Mouse (Mus musculus) ovary, postnatal 14 days (tissue): ENCODE data around the gene Ick.
A peak's percentile ranks its signal among the peaks of the same experiment; 100 is the strongest.
"Not testable (repeated sequence)": the region's sequence is repeated elsewhere in the genome, so short reads cannot be mapped to it uniquely, and the experiment has no call there.

ENCODE experiments used
- DNase-seq: peaks from one replicate; pipeline ENCODE4 v3.0.0; 2022; ENCODE audit warnings: low spot score

The Ick gene

DNA sequence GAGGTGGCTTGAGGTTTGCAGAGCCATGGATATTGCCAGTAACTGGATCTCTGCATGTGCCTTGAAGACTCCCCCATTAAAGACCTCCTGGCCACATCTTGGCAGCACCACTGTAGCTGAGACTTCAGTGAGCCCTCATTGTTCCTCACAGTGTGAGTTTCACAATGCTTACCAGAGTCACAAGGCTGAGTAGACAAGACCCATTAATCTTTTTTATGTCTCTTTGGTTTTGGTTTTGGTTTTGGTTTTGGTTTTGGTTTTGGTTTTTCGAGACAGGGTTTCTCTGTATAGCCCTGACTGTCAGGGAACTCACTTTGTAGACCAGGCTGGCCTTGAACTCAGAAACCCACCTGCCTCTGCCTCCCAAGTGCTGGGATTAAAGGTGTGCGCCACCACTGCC is 40.8 kb downstream of the Ick start:
- DNase-seq = not testable (repeated sequence)

DNA sequence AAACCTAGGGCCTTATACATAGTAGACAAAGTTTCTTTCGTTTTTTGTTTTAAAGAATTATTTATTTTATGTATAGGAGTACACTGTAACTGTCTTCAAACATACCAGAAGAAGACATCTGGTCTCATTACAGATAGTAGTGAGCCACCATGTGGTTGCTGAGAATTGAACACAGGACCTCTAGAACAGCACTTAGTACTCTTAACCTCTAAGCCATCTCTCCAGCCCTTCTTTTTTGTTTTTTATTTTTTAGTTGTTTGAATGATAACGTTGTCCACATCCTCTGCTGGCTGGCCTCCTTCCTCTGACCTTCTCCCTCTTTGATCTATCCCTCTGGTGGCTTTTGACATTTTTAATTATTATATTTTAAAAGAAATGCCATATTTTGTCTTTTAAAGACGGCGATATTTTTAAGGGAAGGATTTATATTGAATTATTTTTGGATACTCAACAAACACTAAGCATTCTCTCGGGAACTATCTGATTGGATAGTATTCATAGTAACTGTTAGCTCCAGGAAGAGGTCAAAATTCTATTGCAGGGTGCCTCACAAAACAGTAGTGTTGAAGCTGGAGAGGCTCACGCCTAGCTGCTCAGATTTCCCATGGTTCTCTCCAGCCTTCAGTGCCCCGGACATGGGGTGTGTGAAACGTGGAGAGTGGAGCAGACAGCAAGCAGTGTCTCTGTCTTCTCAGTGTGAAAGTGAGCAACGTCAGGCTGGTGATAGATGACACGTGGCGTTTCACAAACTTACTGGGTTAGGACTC is 45.4 kb downstream of the Ick start:
- DNase-seq = no peak

DNA sequence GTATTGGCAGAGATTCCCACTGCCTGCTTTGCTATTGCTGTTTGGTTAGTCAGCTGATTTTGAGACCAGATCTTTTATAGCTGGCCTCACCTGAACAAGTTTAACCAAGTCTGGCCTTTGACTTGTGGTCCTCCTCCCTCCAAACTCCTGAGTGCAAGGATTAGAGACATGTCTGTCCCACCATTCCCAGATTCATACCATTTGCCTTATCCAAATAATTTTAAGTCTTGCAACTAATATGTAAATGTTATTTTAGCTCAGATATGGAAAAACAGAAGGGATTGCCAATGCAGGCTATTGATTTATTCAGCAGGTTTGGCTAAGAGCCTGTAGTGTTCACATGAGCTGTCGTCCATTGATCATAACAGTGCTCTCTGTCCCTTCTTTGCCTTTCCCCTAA is 48.2 kb downstream of the Ick start:
- no peak for DNase-seq

DNA sequence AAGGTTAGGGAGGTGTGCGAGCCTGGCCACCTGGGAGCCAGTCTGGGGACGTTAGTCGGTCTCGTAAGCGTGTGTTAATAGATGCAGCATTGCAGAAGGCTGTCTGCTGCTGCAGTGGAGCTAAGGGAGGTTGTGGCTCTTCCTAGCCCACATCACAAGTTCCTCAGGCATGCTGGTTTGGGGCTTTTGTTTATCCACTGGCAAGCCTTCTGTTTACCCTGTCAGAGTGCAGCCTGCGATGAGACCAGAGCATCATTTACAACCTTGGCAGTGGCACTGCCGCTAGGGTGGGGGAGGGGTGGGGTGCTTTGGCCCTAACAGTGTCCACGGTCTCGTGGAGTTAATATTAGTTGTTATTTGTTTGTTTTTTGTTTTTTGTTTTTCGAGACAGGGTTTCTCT is 54.3 kb downstream of the Ick start:
- no peak for DNase-seq

DNA sequence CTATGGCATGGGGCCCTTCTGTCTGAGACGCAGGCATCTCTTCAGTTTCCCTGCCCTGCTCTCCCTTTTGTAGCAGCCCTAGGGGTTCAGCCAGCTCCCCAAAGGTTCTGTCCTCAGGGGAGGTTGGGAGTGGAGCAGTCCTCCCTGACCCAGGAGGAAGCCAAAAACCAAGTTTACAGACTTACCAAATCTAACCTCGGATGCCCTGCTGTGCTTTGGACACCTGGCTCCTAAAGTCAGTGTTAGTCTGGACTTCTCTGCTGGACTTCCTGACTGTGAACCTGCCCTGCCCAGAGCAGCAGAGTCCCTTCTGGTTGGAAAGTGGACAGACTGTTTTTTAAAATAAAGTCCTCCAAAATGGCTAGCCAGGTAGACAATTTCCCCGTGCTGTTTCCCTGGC is 55.7 kb downstream of the Ick start:
- DNase-seq = no peak

DNA sequence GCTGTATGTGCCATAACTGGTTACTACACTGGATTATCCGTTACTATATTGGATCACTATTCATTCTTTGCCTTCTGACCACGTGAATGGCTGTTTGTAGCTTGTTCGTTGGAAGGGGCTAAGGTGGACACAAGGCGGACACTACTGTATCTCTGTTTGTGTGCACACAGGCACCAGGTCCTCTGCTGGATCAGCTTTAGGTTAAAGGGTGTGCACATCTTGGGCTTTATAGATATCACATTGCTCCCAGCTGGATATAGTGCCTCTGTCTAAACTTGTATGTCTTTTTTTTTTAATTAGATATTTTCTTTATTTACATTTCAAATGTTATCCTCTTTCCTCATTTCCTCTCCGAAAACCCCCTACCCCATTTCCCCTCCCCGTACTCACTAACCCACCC is 56.5 kb downstream of the Ick start:
- DNase-seq = no peak

DNA sequence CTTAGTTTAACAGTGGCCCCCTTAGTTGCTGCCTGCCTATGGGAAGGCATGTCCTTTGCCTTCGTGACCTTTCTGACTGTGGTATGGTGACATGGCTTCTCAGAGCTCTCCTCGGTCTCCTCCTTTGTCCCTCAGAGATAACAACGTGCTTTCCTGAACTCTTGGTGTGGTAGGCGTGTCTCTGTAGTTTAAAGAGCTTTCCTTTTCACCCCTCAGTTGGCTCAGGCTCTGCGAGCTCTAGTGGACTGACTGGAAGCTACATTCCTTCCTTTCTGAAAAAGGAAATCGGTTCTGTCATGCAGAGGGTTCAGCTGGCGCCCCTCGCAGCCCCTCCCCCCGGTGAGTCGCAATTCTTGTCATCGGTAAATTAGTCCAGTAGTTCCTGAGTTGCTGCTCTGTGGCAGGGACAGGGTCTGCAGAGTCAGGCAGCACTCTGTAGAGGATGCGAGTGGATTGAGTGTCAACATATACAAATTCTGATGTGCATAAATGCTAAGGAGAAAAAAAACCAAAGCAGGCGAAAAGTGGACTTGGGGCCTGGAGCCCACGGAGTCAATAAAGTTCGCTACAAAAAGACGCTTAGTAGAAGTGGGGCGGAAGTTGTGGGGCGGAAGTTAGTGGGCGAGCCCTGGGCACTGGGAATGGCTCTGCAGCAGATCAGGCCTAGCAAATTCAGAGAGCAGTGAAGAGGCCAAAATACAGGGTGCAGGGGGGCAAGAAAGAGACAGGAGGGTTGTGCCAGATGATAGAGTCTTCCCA is 57.9 kb downstream of the Ick start:
- no peak for DNase-seq

DNA sequence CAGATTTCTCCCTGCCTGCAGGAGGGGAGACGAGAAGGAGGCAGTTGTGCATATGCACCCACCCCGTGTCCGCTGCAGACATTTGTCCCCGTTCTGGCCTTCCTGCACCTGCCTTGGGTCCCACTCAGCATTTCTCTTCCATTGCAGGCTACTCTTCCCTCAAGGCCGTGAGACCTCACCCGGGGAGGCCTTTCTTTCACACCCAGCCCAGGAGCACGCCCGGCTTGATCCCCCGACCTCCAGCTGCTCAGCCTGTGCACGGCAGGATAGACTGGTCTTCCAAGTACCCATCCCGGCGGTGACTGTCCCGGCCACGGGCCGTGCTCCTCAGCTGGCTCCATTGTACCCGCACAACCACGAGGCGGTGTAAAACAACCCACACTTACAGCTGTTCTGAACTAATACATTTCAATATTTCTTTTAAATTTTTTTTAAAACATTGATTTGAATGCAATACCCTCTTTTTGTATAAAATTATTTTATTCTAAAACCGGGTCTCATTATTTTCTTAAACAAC is 58.5 kb downstream of the Ick start:
- no peak for DNase-seq

DNA sequence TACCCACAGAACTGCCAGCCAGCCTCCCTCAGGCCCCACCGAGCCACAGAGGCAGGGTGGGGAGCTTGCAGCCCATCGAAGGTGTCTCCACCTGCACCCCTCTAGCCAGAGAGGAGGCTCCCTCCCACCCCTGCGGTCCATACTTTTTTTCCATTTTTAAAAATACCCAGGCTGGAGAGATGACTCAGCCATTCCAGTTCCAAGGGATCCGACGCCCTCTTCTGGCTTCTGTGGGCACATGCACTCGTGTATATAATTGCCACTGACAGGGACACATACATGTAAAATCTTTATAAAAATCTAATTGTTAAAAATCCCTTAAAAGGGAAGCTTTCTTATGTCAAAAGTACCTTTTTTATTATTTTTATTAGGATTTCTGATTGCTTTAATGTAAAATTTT is 59.9 kb downstream of the Ick start:
- DNase-seq = no peak

DNA sequence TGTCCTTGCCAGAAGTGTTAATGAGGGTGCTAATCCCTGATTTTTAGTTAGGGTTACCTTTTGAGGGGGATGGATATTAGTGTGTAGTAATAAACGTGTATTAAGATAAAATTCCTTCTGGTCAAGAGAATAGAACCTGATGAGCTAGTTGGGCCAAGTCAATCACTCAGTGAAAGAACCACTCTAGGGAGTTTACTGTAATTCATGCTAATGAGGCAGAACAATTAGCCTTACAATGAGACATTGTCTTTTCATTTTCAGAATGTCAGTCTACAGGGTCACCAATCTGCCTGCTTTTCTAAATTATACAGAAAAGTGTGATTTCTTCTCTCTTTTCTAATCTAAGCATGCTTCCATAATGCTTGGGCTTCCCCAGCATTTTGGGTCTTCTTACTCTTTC is 65.0 kb downstream of the Ick start:
- no peak for DNase-seq

DNA sequence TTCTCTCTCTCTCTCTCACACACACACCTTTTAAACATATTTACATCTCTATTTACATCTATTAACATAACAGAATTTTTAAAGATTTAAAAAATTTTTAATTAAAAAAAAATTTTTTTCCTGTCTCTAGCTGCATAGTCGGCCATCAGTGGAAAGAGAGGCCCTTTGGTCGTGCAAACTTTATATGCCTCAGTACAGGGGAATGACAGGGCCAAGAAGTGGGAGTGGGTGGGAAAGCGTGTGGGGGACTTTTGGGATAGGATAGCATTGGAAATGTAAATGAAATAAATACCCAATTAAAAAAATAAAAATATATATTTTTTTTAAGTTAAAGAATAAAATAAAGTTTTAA is 65.9 kb downstream of the Ick start:
- DNase-seq = not testable (repeated sequence)

DNA sequence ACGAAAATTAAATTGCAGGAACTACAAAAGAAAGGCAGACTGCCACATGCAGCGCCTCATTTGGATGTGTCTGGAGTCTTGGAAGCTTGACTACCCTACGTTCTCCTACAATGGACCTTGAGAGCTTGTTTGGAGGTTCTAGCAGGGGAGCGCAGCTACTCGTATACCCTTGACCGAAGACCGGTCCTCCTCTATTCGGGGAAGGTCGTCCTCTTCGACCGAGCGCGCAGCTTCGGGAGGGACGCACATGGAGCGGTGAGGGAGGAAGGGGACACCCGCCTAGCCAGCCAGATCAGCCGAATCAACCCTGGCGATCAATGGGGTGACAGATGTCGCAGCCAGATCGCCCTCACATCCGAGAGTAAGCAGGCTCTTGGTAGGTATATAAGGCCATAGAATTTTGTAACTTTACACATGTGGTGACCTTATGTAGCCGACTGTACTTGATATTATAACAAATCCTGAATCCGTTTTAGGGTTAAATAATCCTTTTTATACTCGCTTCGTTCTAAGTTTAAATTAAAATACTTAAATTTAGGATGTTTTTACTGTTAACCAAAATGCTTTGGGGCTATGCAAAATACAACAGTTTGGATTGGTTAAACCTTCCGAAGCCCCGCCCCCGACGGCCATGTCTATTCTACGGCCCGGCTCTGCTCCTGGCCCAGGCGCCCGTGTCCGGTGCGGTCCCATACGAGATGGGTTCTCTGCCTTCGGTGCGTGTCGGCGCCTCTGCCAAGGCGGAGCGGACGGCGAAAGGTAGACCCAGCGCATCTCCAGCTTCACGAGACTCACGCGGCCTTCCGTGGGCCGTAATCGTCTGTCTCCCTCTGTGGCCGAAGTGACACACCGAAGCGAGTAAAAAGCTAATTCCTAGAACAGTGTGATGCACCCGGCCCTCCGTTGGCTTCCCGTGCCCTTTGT is 66.5 kb downstream of the Ick start:
- DNase-seq = peak; percentile 85

DNA sequence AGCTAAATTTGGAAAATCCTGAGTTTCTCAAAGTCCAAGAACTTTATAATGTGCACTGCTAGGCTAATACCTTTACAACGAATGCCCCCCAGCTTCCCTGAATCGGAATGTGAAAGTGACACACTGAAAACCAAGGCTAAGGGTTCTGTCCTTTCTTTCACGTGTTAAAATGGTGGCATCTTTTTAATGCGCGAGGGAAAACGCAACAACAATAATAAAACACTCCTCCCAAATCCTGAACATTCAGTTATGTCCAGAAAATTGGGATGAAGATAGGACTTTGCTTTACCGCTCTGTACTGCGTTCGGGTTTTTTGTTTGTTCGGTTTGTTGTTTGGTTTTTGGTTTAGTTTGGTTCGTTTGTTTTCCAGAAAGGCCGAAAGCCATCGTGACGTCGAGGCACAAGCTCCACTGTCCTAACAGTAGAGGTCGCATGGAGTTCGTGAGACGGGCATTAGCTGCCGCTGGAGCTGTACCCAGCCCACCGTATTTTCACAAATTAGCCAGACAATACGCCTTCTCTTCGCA is 67.3 kb downstream of the Ick start:
- peak; percentile 44 for DNase-seq

DNA sequence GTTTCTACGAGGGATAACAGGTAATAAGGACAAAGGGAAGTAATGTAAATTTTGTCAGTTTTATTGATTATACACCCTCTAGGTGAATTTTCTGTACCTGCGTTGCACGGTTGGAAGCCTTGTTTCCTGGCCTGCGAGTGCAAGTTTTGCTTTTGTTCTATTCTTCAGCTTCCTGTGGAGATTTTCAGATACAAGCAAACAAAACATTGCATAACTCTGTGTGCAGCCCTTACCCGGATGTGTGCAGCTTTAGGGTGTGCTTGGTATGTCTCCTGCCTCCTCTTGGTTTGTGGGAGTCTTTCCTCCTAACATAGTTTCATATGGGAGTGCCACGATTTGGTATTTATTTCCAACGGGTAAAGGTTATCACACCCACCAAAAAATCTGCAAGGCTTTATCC is 67.8 kb downstream of the Ick start:
- no peak for DNase-seq

DNA sequence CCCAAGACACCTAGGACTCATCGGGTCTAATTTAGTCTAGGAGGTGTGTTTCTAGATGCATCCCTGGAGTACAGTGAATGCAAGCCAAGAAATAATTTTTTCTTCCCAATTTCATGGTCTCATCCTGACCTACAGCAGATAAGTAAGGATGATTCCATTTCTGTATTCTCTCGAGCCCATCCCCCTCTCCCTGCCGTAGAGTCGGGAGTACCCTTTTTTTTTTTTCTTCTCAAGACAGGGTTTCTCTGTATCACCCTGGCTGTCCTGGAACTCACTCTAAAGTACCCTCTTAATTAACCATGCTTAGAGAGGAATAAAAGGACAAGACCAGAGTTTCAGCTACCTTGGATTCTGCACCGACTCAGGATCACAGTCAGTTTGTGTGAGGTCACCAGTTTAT is 69.2 kb downstream of the Ick start:
- DNase-seq = no peak

DNA sequence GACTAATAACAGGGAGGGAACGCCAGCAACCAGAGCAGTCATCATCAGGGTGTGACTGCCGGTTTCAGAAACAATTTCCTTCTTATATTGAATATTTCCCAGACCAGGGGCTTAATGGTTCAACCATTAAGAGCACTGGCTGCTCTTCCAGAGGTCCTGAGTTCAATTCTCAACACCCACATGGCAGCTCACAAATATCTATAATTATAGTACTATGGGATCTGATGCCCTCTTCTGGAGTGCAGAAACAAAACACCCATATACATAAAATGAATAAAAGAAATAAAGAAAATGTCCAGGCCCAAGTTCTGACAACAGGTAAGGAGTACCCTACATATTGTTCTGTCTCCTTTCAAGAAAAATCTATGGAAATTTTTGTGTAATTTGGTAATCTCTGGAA is 70.1 kb downstream of the Ick start:
- no peak for DNase-seq

DNA sequence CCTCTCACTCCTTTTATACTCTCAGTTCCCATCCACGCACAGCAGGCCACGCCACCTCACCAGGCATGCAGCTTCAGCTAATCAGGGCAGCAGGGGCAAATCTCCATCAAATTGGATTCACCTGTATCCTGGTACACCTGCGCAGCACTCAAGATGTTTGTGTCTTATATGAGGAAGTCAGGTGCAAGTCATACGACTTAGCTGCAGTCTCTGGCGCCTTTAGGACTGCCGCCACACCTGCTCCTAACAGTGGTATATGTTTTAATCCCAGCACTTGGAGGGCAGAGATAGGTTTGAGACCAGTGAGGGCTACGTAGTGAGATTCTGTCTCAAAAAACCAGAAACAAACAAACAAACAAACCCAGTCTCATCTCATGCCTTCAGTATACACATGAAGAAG is 73.5 kb downstream of the Ick start, which contains the start of gene Gsta4:
Gene Gsta4 (plus strand): TSS at position 301 of the 400 bp plus-strand sequence.
- not testable (repeated sequence) for DNase-seq

DNA sequence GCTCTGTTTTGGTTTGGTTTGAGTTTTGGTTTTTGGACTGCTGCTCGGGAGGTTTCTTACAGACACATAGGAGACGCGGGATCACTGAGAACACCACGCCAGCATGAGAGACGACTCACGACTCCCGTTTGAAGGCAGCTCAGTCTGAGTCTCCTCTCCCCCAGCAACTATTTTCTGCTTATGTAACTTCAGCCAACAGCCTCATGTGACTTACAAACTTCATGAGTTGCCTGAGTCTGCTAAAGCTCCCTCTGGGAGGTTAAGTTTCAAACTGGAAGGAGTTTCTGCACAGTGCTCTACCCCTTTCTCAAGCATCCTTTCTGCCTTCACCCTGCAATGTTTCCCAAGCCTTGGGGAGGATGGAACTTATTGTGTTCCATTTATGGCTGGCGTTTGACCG is 76.7 kb downstream of the Ick start:
- no peak for DNase-seq

DNA sequence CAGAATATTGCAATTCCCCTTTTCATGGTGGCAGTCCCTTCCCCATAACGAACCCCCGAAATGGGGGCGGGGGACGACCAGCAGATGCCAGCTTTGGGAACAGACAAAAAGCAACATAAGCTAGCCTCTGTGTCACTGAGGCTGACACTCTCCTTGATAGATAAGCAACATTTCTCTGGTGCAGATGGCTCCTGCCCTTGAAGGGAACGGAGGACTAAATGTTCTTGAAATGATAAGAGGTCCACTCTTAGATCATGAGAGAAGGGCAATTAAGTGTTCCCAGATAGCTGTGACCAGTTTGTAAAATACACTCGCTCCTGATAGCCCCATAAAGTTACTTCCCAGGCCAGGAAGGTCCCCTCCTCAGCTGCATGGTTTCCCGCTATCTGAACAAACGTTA is 79.9 kb downstream of the Ick start:
- DNase-seq = no peak

DNA sequence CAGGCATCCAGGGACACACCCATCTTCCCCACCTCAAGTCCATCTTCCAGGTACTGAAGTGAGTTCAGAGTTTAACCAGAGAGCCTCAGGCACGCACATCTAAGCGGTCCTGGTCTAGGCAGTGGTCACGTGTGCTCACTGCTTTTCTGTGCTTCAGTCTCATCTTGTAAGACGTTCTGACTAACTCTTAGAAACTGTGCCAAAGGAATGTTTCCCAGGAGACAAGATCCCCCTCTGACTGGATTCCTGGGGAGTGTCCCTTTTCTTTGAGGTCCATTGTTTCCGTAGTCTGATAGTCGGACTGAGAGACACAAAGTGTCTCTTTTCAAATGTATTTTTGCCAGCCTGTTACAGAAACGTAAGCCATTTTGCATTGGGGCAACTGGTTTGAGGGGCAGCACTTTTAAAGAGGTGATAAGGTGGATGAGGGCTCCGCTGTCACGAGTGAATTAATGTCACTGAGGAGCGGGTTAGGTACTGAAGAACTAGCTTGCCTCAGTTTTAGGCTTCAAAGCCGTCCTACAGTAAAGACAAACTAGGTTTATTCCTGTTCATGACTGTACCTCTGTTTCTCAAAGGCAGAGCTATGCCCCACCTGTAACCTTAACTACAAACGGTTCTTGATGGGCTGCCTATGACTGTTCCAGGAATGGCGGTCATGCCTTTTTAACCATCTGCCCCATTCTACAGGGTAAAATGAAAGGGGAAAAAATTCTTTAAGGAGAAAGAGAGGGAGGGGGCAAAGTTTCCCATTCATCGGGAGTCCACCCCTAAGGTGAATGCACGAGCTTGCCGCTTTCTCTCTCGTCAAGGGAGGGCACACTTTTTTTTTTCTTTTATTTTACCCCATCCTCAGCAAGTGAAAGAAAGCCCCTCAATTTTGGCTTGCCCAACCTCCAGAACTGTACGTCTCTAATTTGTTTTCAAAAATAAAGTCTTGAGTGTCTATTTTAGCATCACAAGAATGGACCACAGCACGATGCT is 82.0 kb downstream of the Ick start:
- DNase-seq = no peak

DNA sequence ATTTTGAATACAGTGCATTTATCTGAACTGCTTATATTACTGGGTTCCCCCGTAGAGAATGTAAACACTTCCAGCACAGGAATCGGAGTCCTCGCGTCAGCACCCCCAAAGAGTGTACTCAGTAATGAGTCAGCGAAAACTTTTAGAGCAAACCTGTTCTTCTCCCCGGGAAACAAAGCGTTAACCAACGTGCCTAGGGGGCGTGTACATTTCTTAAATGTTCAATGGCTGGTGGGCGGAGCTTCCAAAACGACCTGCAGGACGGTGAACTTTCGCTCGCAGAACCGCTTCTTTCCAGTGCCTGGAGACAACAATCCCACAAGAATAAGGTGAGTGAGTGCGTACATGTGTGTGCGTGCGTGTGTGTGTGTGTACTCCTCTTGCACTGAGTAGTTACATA is 82.7 kb downstream of the Ick start:
- DNase-seq = peak; percentile 51
